9 mouse cellular contexts compared by ENCODE assay signal in the genomic region with DNA sequence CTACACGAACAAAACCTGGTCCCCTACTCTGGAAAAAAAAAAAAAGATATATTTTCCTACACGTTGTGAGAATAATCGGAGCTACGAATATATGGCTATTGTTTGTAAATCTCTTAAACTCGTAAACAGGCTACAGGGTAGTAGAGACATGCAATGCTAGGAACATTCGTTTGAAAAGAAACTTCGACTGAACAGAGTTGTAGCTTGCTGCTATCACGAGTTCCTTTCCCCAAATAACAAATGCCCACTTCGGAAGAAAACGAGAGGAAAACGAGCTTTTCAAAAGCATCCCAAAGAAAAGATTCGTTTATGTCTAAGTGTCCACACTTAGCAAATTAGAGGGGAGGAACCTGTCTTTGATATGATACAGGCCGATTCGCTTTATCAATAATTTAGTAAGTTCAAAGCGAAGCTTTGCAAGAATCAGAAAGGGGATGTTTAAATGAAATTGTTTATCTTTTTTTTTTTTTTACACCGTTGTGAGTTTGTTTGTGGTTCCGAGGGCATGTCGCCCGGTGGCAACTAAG. TPM values are rescaled to one million over a fixed set of nuclear protein-coding genes. Genes with fewer than 3 reads are reported as not detected.
DNase-seq lines count a peak whose midpoint lies in the region; ATAC-seq lines count a peak whose summit lies in the region.
"Had no signal": no experiment of that assay in that cellular context is flagged by ENCODE, and none has a peak within 500 bp of the region (broad histone marks: within the 10 kb centered on the region; RNA-seq: fewer than 3 reads in every experiment).

No protein-coding gene starts in this region.

- no peak for ATAC-seq in heart, embryonic 15.5 days (replicated peaks; ENCODE audit: insufficient number of reproducible peaks, insufficient read depth, low FRiP score, low read depth)
- no peak for ATAC-seq in embryonic facial prominence, embryonic 11.5 days (replicated peaks; ENCODE audit: insufficient number of reproducible peaks, low FRiP score, low TSS enrichment, low read depth)
- no peak for ATAC-seq in hindbrain, embryonic 13.5 days (ENCODE audit: low FRiP score)
- ATAC-seq in midbrain, embryonic 14.5 days (ENCODE audit: low FRiP score, low TSS enrichment), result no peak
- ATAC-seq: CD4-positive, CD25-positive, alpha-beta regulatory T cell, adult 4 months had no signal

- peak overlapping the region; percentile 87 for H3K4me2 ChIP-seq in heart, embryonic 15.5 days
- H3K4me2 ChIP-seq in embryonic facial prominence, embryonic 11.5 days (ENCODE audit: low read depth, low read length), result peak overlapping the region; percentile 96
- peak overlapping the region; percentile 94 for H3K4me2 ChIP-seq in hindbrain, embryonic 13.5 days
- H3K4me2 ChIP-seq in midbrain, embryonic 14.5 days (ENCODE audit: low read length), result peak overlapping the region; percentile 97

- no peak overlapping the region; the same call in 1 of the 2 replicates for H3K27ac ChIP-seq in heart, embryonic 15.5 days
- H3K27ac ChIP-seq in heart, embryonic 10.5 days, result no peak overlapping the region
- no peak overlapping the region for H3K27ac ChIP-seq in embryonic facial prominence, embryonic 11.5 days (replicated peaks; ENCODE audit: low read depth, low read length)
- H3K27ac ChIP-seq in hindbrain, embryonic 13.5 days, result no peak overlapping the region
- no peak overlapping the region for H3K27ac ChIP-seq in midbrain, embryonic 14.5 days (replicated peaks; ENCODE audit: low read depth, low read length)

- H3K4me3 ChIP-seq in heart, embryonic 15.5 days, result no peak overlapping the region
- H3K4me3 ChIP-seq in heart, embryonic 10.5 days, result no peak overlapping the region
- H3K4me3 ChIP-seq in embryonic facial prominence, embryonic 11.5 days (ENCODE audit: low read depth, low read length), result no peak overlapping the region; the same call in 1 of the 2 replicates
- H3K4me3 ChIP-seq in hindbrain, embryonic 13.5 days, result peak overlapping the region; percentile 70
- H3K4me3 ChIP-seq in midbrain, embryonic 14.5 days (replicated peaks; ENCODE audit: low read depth, low read length), result peak overlapping the region; percentile 60; the same call in 1 of the 2 replicates

- WGBS in heart, embryonic 15.5 days, result 7% methylated on average over 19 of the region's 19 CpGs
- WGBS in heart, embryonic 10.5 days, result 3% methylated on average over 19 of the region's 19 CpGs
- WGBS in embryonic facial prominence, embryonic 11.5 days, result 5% methylated on average over 19 of the region's 19 CpGs
- 6% methylated on average over 19 of the region's 19 CpGs for WGBS in hindbrain, embryonic 13.5 days
- WGBS in midbrain, embryonic 14.5 days, result 7% methylated on average over 19 of the region's 19 CpGs

- H3K36me3 ChIP-seq in heart, embryonic 15.5 days, result no peaks in the 10 kb centered on the region
- no peaks in the 10 kb centered on the region for H3K36me3 ChIP-seq in heart, embryonic 10.5 days
- H3K36me3 ChIP-seq in embryonic facial prominence, embryonic 11.5 days (replicated peaks; ENCODE audit: control insufficient read depth, insufficient read depth, low read depth, low read length), result no peaks in the 10 kb centered on the region
- H3K36me3 ChIP-seq in hindbrain, embryonic 13.5 days, result no peaks in the 10 kb centered on the region
- no peaks in the 10 kb centered on the region for H3K36me3 ChIP-seq in midbrain, embryonic 14.5 days (ENCODE audit: control insufficient read depth, insufficient read depth, low read length)

- no peak for DNase-seq in heart, embryonic 10.5 days (ENCODE audit: low spot score)
- DNase-seq in embryonic facial prominence, embryonic 11.5 days (ENCODE audit: low spot score), result no peak
- peak; percentile 48 for DNase-seq in midbrain, embryonic 14.5 days
- no peak for DNase-seq in ovary, postnatal 14 days (ENCODE audit: low spot score)
- DNase-seq in spleen, adult 18-20 months, result no peak
- DNase-seq in cerebellum, adult 11-12 months, result no peak

- no peaks in the 10 kb centered on the region for H3K9me3 ChIP-seq in heart, embryonic 15.5 days (replicated peaks)
- no peaks in the 10 kb centered on the region for H3K9me3 ChIP-seq in heart, embryonic 10.5 days
- no peaks in the 10 kb centered on the region for H3K9me3 ChIP-seq in embryonic facial prominence, embryonic 11.5 days (replicated peaks; ENCODE audit: control insufficient read depth, low read length)
- H3K9me3 ChIP-seq in hindbrain, embryonic 13.5 days, result no peaks in the 10 kb centered on the region
- no peaks in the 10 kb centered on the region for H3K9me3 ChIP-seq in midbrain, embryonic 14.5 days (ENCODE audit: control insufficient read depth, low read length)

- peaks cover 87% of the 10 kb centered on the region for H3K27me3 ChIP-seq in heart, embryonic 15.5 days
- H3K27me3 ChIP-seq in heart, embryonic 10.5 days (ENCODE audit: insufficient read depth, poor library complexity, severe bottlenecking), result peaks cover 73% of the 10 kb centered on the region
- no peaks in the 10 kb centered on the region; the same call in 1 of the 2 replicates for H3K27me3 ChIP-seq in embryonic facial prominence, embryonic 11.5 days (ENCODE audit: control insufficient read depth, insufficient read depth, low read length)
- H3K27me3 ChIP-seq in hindbrain, embryonic 13.5 days, result peaks cover 47% of the 10 kb centered on the region
- peaks cover 13% of the 10 kb centered on the region; the same call in 1 of the 2 replicates for H3K27me3 ChIP-seq in midbrain, embryonic 14.5 days (ENCODE audit: control insufficient read depth, insufficient read depth, low read length)

- H3K4me1 ChIP-seq in heart, embryonic 15.5 days (replicated peaks), result peaks cover 44% of the 10 kb centered on the region
- H3K4me1 ChIP-seq in heart, embryonic 10.5 days, result peaks cover 44% of the 10 kb centered on the region
- peaks cover 4% of the 10 kb centered on the region for H3K4me1 ChIP-seq in embryonic facial prominence, embryonic 11.5 days (ENCODE audit: control insufficient read depth, insufficient read depth, low read length)
- peaks cover 58% of the 10 kb centered on the region for H3K4me1 ChIP-seq in hindbrain, embryonic 13.5 days (replicated peaks)
- peaks cover 24% of the 10 kb centered on the region; the same call in 1 of the 2 replicates for H3K4me1 ChIP-seq in midbrain, embryonic 14.5 days (ENCODE audit: control insufficient read depth, insufficient read depth, low read length)

- no peak overlapping the region for H3K9ac ChIP-seq in heart, embryonic 15.5 days
- no peak overlapping the region; the same call in 1 of the 2 replicates for H3K9ac ChIP-seq in embryonic facial prominence, embryonic 11.5 days (replicated peaks; ENCODE audit: low read length)
- H3K9ac ChIP-seq in hindbrain, embryonic 13.5 days, result no peak overlapping the region
- no peak overlapping the region for H3K9ac ChIP-seq in midbrain, embryonic 14.5 days (replicated peaks; ENCODE audit: low read length)

RNA-seq across cellular contexts. Expression of a gene that starts 1.6 kb away (rescaled TPM):
- polyA plus RNA-seq in heart, embryonic 15.5 days (2015; fragmentation: Nextera tagmentation; extraction: Ambion mirVana), result 24.7 and 27.7 TPM in 2 replicates
- 40.6 and 56.9 TPM in 2 replicates for polyA plus RNA-seq in heart, embryonic 10.5 days (2016; fragmentation: Nextera tagmentation; extraction: Ambion mirVana)
- 91.9 and 93.0 TPM in 2 replicates for polyA plus RNA-seq in embryonic facial prominence, embryonic 11.5 days (2014; fragmentation: Nextera tagmentation; extraction: Ambion mirVana)
- 54.7 and 66.4 TPM in 2 replicates for polyA plus RNA-seq in hindbrain, embryonic 13.5 days (2015; fragmentation: Nextera tagmentation; extraction: Ambion mirVana)
- 45.5 and 62.2 TPM in 2 replicates for polyA plus RNA-seq in midbrain, embryonic 14.5 days (2014; fragmentation: Nextera tagmentation; extraction: Ambion mirVana)
- polyA plus RNA-seq: CD4-positive, CD25-positive, alpha-beta regulatory T cell, adult 4 months had no signal

Comparison
In these comparisons a context has a peak if more than half of its experiments do, and no peak if none do; other contexts are left out.
1. H3K4me3 ChIP-seq: peak in hindbrain, embryonic 13.5 days (single experiment) and midbrain, embryonic 14.5 days (single experiment); none in heart, embryonic 15.5 days (single experiment), heart, embryonic 10.5 days (single experiment) and embryonic facial prominence, embryonic 11.5 days (single experiment).
2. Peak in every context shown above with its lines, with median percentiles within 50 percentile points of each other: H3K4me2 ChIP-seq.